Mouse (Mus musculus) heart, adult 2 months (tissue): Measurements from ENCODE around the gene Manba. TPM values are rescaled to one million over a fixed set of nuclear protein-coding genes. Genes with fewer than 3 reads are reported as not detected.
A peak's percentile ranks its signal among the peaks of the same experiment; 100 is the strongest.

Source experiments
- DNase-seq, 2 experiments: peaks; one replicate each; pipeline ENCODE4 v3.0.0; 2021
- H3K27ac ChIP-seq: fragments of 200-600 bp; 2 replicates; pipeline ENCODE4 v1.8.1; 2022
- H3K27me3 ChIP-seq: fragments of 200-500 bp; 2 replicates; pipeline ENCODE4 v1.6.1; 2012; ENCODE audit warnings: mild to moderate bottlenecking, low read length, inconsistent platforms, mixed read lengths; ENCODE audit not compliant: control insufficient read depth, insufficient read depth
- H3K36me3 ChIP-seq: fragments of 200-500 bp; 2 replicates; pipeline ENCODE4 v1.6.1; 2012; ENCODE audit warnings: low read length, inconsistent platforms; ENCODE audit not compliant: control insufficient read depth, insufficient read depth
- H3K4me1 ChIP-seq: fragments of 200-500 bp; 2 replicates; pipeline ENCODE4 v1.6.1; 2011; ENCODE audit warnings: low read length; ENCODE audit not compliant: control insufficient read depth, insufficient read depth
- H3K4me3 ChIP-seq: fragments of 200-600 bp; 2 replicates; pipeline ENCODE4 v1.8.1; 2022
- H3K79me2 ChIP-seq: fragments of 200-500 bp; replicated peaks from 2 replicates; pipeline ENCODE4 v1.6.1; 2012; ENCODE audit warnings: mild to moderate bottlenecking, inconsistent platforms, low read length, moderate library complexity, mixed read lengths; ENCODE audit not compliant: control insufficient read depth, insufficient read depth
- H3K9ac ChIP-seq: fragments of 200-500 bp; 2 replicates; pipeline ENCODE4 v1.6.1; 2012; ENCODE audit warnings: low read depth, mild to moderate bottlenecking, control low read depth, inconsistent platforms, low read length, mixed read lengths
- CTCF ChIP-seq: fragments of 200-600 bp; IDR thresholded peaks from 2 replicates; pipeline ENCODE4 v1.8.1; 2022; ENCODE audit warnings: antibody characterized with exemption, mild to moderate bottlenecking, moderate library complexity
- EP300 ChIP-seq: fragments of 200-500 bp; IDR thresholded peaks from 2 replicates; pipeline ENCODE4 v1.6.1; 2011; ENCODE audit warnings: low read depth, low read length, control low read depth; ENCODE audit not compliant: insufficient read depth
- POLR2A ChIP-seq: fragments of 200-500 bp; IDR thresholded peaks from 2 replicates; pipeline ENCODE4 v1.6.1; 2011; ENCODE audit warnings: mild to moderate bottlenecking, low read depth, low read length, control low read depth; ENCODE audit not compliant: insufficient read depth
- WGBS: fragments of 180-500 bp; shearing (Covaris S2); methylation state at CpG from one replicate; pipeline ENCODE4 v1.1.7; 2018; 5-methylcytosine and 5-hydroxymethylcytosine counted together
- intact Hi-C: fragments of 180-260 bp; cut with DNase I; formaldehyde crosslinking; loops from one replicate; pipeline ENCODE4 v1.15.1; 2025
- polyA plus RNA-seq: library from polyadenylated mRNA; depleted of rRNA; stranded (reverse); fragments of >200 nt; gene quantifications from 2 replicates; pipeline ENCODE4 v1.2.3, GENCODE M21; 2012
- total RNA-seq, 2 experiments: library from RNA; stranded (reverse); gene quantifications; 2 replicates each; pipeline ENCODE4 v1.2.3; 2021

The Manba gene
- total and polyA plus RNA-seq, 3 experiments = 8.2 to 16.4 (median 15.7) TPM

DNA sequence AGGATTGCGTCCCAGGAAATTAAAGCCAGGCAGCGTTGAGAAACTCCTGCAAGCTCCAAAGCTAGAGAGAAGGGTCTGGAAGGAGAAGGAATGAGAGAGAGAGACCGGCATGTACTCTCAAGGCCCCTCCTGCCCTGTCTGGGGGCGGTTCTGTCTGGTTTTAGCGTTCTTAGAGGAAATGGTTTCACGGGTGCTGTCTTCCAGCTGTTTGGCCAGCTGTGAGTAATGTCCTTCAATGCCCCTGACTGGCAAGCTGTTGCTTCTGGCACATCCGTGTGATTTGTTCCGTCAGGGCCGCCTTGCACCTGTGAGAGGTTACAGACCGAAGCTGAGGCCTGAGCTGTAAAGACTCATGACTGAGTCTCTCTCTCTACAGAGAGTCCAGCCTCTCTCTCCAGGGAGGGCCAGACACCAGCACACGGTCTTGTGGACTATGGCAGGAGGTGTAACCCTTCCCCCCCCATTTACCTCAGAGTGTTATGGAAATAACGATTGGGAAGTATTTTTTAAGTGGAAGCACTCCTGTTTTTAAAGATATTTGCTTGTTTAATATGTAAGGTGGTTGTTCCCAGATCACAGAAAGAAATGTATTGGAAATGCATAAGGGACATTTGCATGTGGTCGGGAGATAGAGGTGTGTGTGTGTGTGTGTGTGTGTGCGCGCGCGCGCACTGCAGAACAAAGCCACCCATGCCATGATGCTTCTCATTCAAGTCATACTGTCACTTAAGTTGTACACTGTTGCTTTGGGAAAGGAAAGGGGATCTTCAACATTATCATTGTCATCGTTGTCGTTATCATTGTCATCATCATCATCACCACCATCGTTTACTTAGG lies 95.2 kb downstream of the Manba start:
- H3K79me2 ChIP-seq = no peaks in the 10 kb centered on the region
- peak; percentile 44 to 59 for DNase-seq
- 61% methylated on average over 21 of the region's 21 CpGs for WGBS
- intact Hi-C loops = loop anchor here (5.0 kb wide), 1 partner anchor 63 kb away; no protein-coding TSS in a partner anchor
- no peaks in the 10 kb centered on the region for H3K36me3 ChIP-seq
- no peak for TF ChIP-seq POLR2A
- TF ChIP-seq EP300 = peak; percentile 73; the same call in 1 of the 2 replicates
- H3K9ac ChIP-seq = no peak overlapping the region
- no peak overlapping the region for H3K4me3 ChIP-seq
- H3K27ac ChIP-seq = peak overlapping the region; percentile 54
- H3K4me1 ChIP-seq = peaks cover 11% of the 10 kb centered on the region
- no peaks in the 10 kb centered on the region for H3K27me3 ChIP-seq

DNA sequence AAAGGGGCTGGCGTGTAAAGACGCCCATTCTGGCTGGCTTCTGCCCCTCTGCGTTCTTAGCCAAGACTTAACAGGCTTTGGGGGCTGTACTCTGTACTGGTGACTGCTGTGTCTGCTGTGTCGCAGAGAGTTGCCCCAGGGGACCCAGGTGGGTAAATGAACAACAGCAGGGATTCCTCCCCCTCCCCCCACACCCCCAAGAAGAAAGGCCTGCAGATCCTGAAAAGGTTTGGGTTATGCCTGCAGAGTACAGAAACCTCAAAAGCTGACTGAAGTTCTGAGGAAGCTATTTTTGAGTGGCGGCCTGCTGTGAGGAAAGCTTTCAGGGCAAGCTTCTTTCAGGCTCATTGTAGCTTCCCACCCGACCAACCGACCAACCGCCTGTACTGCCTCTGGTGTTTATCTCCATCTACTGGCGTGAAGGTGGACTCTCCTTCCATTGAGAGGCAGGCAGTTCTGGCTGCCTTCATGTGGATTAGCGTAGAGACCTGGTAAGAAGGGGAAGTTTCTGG lies 96.3 kb downstream of the Manba start:
- Histone ChIP-seq H3K27ac (no peak overlapping the region), H3K9ac (no peak overlapping the region), H3K4me1 (peaks cover 12% of the 10 kb centered on the region), H3K4me3 (no peak overlapping the region), H3K36me3 (peaks cover 2% of the 10 kb centered on the region; the same call in 1 of the 2 replicates), H3K79me2 (no peaks in the 10 kb centered on the region), H3K27me3 (no peaks in the 10 kb centered on the region)
- intact Hi-C loops = loop anchor here (2.0 to 5.0 kb wide), 3 partner anchors 64 to 291 kb away; no protein-coding TSS in a partner anchor
- TF ChIP-seq CTCF (peak; percentile 74), EP300 (peak; percentile 76), POLR2A (0 out of 2 replicates have a peak, but pooled peaks have one; percentile 17)
- peak in 1 of 2 experiments; percentile 38 for DNase-seq
- 28% methylated on average over 10 of the region's 10 CpGs for WGBS

DNA sequence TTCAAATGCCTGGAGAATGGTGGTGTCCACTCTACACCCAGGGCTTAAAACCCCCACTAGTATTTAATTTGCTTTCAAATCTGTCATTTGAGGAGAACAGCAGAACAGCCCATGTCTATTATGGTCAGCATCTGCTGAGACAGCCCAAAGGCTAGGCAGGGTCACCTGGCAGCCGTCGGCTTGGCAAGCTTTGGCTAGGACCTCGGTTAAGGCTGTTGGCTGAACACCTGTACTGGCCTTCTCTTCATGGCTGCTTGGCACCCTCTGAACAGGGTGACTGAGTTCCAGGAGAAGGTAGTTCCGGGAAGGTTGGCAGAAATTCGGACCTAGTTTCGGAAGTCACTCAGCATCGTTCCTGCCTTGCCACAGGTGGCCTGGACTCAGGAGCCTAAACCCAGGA lies 96.8 kb downstream of the Manba start:
- H3K36me3 ChIP-seq = peaks cover 2% of the 10 kb centered on the region; the same call in 1 of the 2 replicates
- H3K4me1 ChIP-seq = peaks cover 14% of the 10 kb centered on the region
- no peak for DNase-seq
- H3K27ac ChIP-seq = no peak overlapping the region
- H3K4me3 ChIP-seq = no peak overlapping the region
- intact Hi-C loops = loop anchor here (2.0 to 5.0 kb wide), 3 partner anchors 65 to 291 kb away; no protein-coding TSS in a partner anchor
- no peak overlapping the region for H3K9ac ChIP-seq
- TF ChIP-seq EP300 (no peak), POLR2A (no peak), CTCF (no peak)
- H3K27me3 ChIP-seq = no peaks in the 10 kb centered on the region
- 70% methylated on average over 7 of the region's 7 CpGs for WGBS
- no peaks in the 10 kb centered on the region for H3K79me2 ChIP-seq

DNA sequence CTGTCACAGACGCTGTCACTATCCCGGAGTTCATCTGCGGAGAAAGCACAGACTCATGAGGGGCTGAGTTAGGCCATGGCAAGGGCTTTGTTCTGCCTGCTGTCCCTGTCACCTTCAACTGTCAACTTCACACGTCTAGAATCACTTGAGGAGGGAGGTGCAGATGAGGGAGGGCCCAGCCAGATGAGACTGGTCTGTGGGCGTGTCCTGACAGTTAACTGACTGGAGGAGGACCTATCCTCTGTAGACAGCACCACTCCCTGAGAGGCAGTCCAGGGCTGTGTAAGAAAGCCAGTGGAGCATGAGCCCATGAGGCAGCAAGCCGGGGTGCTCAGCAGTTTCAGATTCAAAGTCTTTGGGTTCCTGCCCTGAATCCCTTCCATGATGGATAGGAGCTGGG lies 100.1 kb downstream of the Manba start:
- H3K27ac ChIP-seq = peak overlapping the region; percentile 70
- no peak overlapping the region for H3K4me3 ChIP-seq
- peaks cover 7% of the 10 kb centered on the region for H3K4me1 ChIP-seq
- peak; percentile 48 to 69 for DNase-seq
- WGBS = 39% methylated on average over 6 of the region's 6 CpGs
- no peak overlapping the region; the same call in 1 of the 2 replicates for H3K9ac ChIP-seq
- intact Hi-C loops = no loop called here
- peaks cover 2% of the 10 kb centered on the region; the same call in 1 of the 2 replicates for H3K36me3 ChIP-seq
- TF ChIP-seq EP300 = peak; percentile 58; the same call in 1 of the 2 replicates
- TF ChIP-seq POLR2A = peak; percentile 68
- no peak for TF ChIP-seq CTCF
- no peaks in the 10 kb centered on the region for H3K79me2 ChIP-seq
- no peaks in the 10 kb centered on the region for H3K27me3 ChIP-seq

DNA sequence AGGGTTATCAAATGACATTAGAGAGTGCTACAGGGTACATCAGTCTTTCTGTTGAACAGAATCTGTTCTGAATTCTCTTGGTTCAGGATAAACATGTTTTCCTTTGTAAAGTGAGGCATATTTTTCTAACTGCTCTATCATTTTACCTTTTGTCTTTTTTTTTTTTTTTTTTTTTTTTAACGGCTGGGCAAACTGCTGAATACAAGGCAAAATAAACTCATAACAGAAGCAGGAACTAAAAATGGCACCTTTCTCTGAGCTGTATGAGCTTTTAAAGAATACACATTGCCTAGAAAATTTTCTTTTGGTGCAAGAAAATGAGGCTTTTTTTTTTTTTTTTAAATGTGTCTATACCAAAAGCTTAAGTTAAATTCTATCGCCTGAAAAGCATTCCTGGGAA lies 100.6 kb downstream of the Manba start:
- WGBS = 46% methylated on average over 2 of the region's 2 CpGs
- peak overlapping the region; percentile 70 for H3K27ac ChIP-seq
- intact Hi-C loops = no loop called here
- peak overlapping the region; percentile 17; the same call in 1 of the 2 replicates for H3K9ac ChIP-seq
- peaks cover 2% of the 10 kb centered on the region; the same call in 1 of the 2 replicates for H3K36me3 ChIP-seq
- peaks cover 5% of the 10 kb centered on the region for H3K4me1 ChIP-seq
- H3K4me3 ChIP-seq = no peak overlapping the region
- DNase-seq = no peak
- no peaks in the 10 kb centered on the region for H3K79me2 ChIP-seq
- no peaks in the 10 kb centered on the region for H3K27me3 ChIP-seq
- TF ChIP-seq EP300 = no peak
- TF ChIP-seq CTCF = no peak
- no peak for TF ChIP-seq POLR2A
